Mouse (Mus musculus) liver, embryonic 12.5 days (tissue): ENCODE measurements at regions not wholly inside any gene's neighbourhood (a gene's known extent, or its start where the extent isn't known, plus 50 kb on each side); places are given as distances from the start of the nearest gene placed in this dataset. TPM values are rescaled to one million over a fixed set of nuclear protein-coding genes. Genes with fewer than 3 reads are reported as not detected.

ENCODE experiments used
- ATAC-seq: fragments of 200-750 bp; cut with Nextera tagmentation; 2 replicates; pipeline ENCODE4 v1.8.0; 2017; ENCODE audit warnings: moderate number of reproducible peaks, mild to moderate bottlenecking, moderate library complexity
- H3K27ac ChIP-seq: fragments of 300-500 bp; sonication (generic); 2 replicates; pipeline ENCODE4 v1.5.1; 2016; ENCODE audit warnings: mild to moderate bottlenecking
- H3K27me3 ChIP-seq: fragments of 300-500 bp; sonication (generic); replicated peaks from 2 replicates; pipeline ENCODE4 v1.6.1; 2016; ENCODE audit warnings: mild to moderate bottlenecking, moderate library complexity
- H3K36me3 ChIP-seq: fragments of 300-500 bp; sonication (generic); 2 replicates; pipeline ENCODE4 v1.6.1; 2016; ENCODE audit warnings: mild to moderate bottlenecking, moderate library complexity
- H3K4me1 ChIP-seq: fragments of 300-500 bp; sonication (generic); 2 replicates; pipeline ENCODE4 v1.6.1; 2016
- H3K4me2 ChIP-seq: fragments of 300-500 bp; sonication (generic); 2 replicates; pipeline ENCODE4 v1.6.1; 2016; ENCODE audit warnings: mild to moderate bottlenecking, moderate library complexity
- H3K4me3 ChIP-seq: fragments of 300-500 bp; sonication (generic); 2 replicates; pipeline ENCODE4 v1.5.1; 2016; ENCODE audit warnings: mild to moderate bottlenecking, moderate library complexity
- H3K9ac ChIP-seq: fragments of 300-500 bp; sonication (generic); 2 replicates; pipeline ENCODE4 v1.6.1; 2016; ENCODE audit warnings: mild to moderate bottlenecking, moderate library complexity
- H3K9me3 ChIP-seq: fragments of 300-500 bp; sonication (generic); replicated peaks from 2 replicates; pipeline ENCODE4 v1.6.1; 2016; ENCODE audit warnings: mild to moderate bottlenecking, moderate library complexity
- WGBS: fragments of 180-500 bp; shearing (Covaris S2); methylation state at CpG from one replicate; pipeline ENCODE4 v1.1.7; 2016; ENCODE audit not compliant: insufficient replicate concordance; 5-methylcytosine and 5-hydroxymethylcytosine counted together
- microRNA-seq: library from miRNA; unstranded; fragments of <30 nt; microRNA quantifications from one replicate; pipeline ENCODE4, GENCODE M21; 2017

DNA sequence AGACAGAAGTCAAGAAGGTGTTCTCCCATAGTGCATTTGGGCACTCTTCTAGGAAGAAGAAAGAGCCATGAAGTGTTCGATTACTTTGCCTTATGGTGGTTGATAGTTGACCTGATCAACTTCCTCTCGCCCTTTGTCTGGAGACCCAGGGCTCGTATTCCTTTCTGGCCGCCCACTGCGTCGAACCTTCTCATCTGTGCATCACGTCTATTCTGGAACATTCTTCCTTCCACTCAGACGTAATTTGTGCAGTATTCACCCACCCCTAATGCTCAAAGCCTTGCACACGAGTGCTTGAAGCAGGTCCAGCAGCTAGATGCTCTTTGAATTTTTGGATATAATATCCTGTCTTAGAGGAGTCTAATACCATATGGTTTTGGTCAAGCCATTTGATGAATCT is 104.2 kb downstream of the 4931417E11Rik start:
- Histone ChIP-seq H3K4me1 (no peaks in the 10 kb centered on the region), H3K4me3 (no peak overlapping the region), H3K4me2 (no peak overlapping the region), H3K9me3 (no peaks in the 10 kb centered on the region), H3K27ac (no peak overlapping the region), H3K36me3 (no peaks in the 10 kb centered on the region), H3K9ac (no peak overlapping the region), H3K27me3 (peaks cover 15% of the 10 kb centered on the region; the same call in 1 of the 2 replicates)
- ATAC-seq: no peak
- WGBS: 71% methylated on average over 9 of the region's 9 CpGs

DNA sequence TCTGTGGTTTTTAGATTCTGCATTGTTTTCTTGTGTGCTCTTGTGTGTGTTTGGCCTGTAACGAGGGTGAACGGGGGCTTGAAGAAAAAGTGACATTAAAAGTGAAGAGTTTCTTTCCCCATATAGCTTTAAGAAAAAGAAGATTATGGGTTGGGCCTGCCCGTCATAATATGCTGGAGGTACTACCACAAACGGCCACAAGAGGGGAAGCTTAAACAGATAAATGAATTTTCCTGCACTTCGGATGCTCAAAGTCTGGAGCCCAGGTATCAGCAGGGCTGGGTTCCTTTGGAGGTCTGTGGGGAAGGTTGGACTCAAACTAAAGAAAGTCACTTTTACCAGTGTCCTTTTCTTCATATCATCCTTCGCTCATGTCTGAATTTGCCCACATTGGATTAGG is 86.8 kb downstream of the Suclg1 start:
- WGBS: 54% methylated on average over 6 of the region's 6 CpGs

DNA sequence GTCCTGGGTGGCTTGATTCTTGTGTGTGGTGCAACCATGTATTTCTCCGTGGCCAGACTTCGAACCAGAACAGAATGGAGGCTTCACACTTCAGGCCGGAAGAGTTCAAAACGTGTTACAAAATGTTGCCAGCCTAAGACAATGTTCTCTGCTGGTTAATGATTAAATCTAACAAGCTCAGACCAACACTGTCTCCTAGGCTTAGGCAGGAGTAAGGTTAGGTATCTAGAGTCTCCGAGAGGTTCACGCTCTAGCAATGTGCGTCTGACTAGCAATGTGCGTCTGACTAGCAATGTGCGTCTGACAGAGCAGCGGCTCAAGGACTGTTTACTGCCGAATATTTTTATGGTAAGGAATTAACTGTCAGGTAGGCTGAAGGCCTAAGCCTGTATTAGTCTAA is 81.5 kb downstream of the Suclg1 start:
- H3K9me3 ChIP-seq: no peaks in the 10 kb centered on the region
- no peaks in the 10 kb centered on the region for H3K4me1 ChIP-seq
- no peaks in the 10 kb centered on the region for H3K27me3 ChIP-seq
- H3K27ac ChIP-seq: no peak overlapping the region
- no peaks in the 10 kb centered on the region for H3K36me3 ChIP-seq
- no peak overlapping the region for H3K4me3 ChIP-seq
- WGBS: 79% methylated on average over 11 of the region's 11 CpGs
- no peak overlapping the region for H3K4me2 ChIP-seq
- no peak overlapping the region for H3K9ac ChIP-seq
- ATAC-seq: no peak

More for the DNA sequence above, 86.8 kb downstream of the Suclg1 start:
- Histone ChIP-seq H3K36me3 (no peaks in the 10 kb centered on the region), H3K4me1 (no peaks in the 10 kb centered on the region), H3K4me2 (no peak overlapping the region), H3K9me3 (no peaks in the 10 kb centered on the region), H3K4me3 (no peak overlapping the region), H3K27ac (no peak overlapping the region), H3K9ac (no peak overlapping the region), H3K27me3 (no peaks in the 10 kb centered on the region)
- no peak for ATAC-seq

Small RNA genes in the stretch of these regions (microRNA-seq; reads per million reads assigned to microRNA genes)
- not detected for gene Gm24370
